Mouse (Mus musculus) cerebellum, adult 2 months (tissue): ENCODE data around the gene Mymk.

ENCODE experiments used
- CTCF ChIP-seq: fragments of 200-500 bp; IDR thresholded peaks from 2 replicates; pipeline ENCODE4 v1.5.1; 2011; ENCODE audit warnings: low read depth, mild to moderate bottlenecking, control low read depth, low read length, moderate library complexity, borderline replicate concordance; ENCODE audit not compliant: insufficient read depth
- POLR2A ChIP-seq: fragments of 200-500 bp; IDR thresholded peaks from 2 replicates; pipeline ENCODE4 v1.6.1; 2011; ENCODE audit warnings: low read length, control low read depth, borderline replicate concordance; ENCODE audit not compliant: insufficient read depth

GRCm38 (mm10) chr2:27070247-27070813, 1.6 kb downstream of the Mymk start:
- no peak for TF ChIP-seq CTCF
- no peak for TF ChIP-seq POLR2A
